24 mouse cellular contexts compared by ENCODE assay signal in the genomic region with DNA sequence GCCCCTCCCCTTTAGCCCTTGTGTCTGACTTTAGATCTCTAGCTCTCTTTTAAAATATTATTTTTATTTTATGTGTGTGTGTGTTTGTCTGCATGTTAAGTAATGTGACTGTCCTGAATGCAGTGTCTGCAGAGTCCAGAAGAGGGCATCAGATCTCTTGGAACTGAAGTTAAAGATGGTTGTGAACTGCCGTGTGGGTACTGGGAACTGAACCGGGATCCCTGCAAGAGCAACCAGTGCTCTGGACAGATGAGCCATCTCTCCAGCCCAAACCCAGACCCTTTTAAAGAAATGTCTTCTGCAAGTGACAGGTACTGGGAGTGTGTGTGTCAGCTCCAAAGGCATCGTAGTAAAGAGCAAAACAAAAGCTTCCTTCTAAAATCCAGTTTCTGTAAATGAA. TPM values are rescaled to one million over a fixed set of nuclear protein-coding genes. Genes with fewer than 3 reads are reported as not detected.
DNase-seq lines count a peak whose midpoint lies in the region; ATAC-seq and TF ChIP-seq lines count a peak whose summit lies in the region.
"Had no signal": no experiment of that assay in that cellular context is flagged by ENCODE, and none has a peak within 500 bp of the region (broad histone marks: within the 10 kb centered on the region; RNA-seq: fewer than 3 reads in every experiment).

No protein-coding gene starts in this region.

- no peak for DNase-seq in layer of hippocampus, adult 2 months (ENCODE audit: low spot score in 2 of 2)
- no peak for DNase-seq in layer of hippocampus, adult 9-11 months
- DNase-seq in ES-CJ7 (ENCODE audit: low read depth, low spot score): peak; percentile 32
- peak; percentile 50 for DNase-seq in R1 (ENCODE audit: low read depth, low spot score)
- DNase-seq in kidney, adult 18-20 months: no peak
- DNase-seq in embryo, embryonic 10.5 days (ENCODE audit: low spot score): no peak
- DNase-seq: adrenal gland, adult 8-10 months; adrenal gland, postnatal 14 days; cerebellum, adult 11 months; cerebellum, adult 18-20 months; cerebellum, adult 8-10 months; cerebellum, adult 9-11 months; cerebellum, postnatal 14 days; cerebellum, postnatal 36 days; forebrain, postnatal 0 days had no signal

- H3K4me3 ChIP-seq in layer of hippocampus, adult 2 months: no peak overlapping the region
- H3K4me3 ChIP-seq in E14TG2a.4 (replicated peaks; ENCODE audit: low read length): no peak overlapping the region
- H3K4me3 ChIP-seq: embryonic facial prominence, embryonic 10.5 days; embryonic facial prominence, embryonic 12.5 days; forebrain, embryonic 13.5 days; forebrain, embryonic 15.5 days had no signal

- H3K27me3 ChIP-seq in E14TG2a.4 (ENCODE audit: insufficient read depth, low read length): 0 out of 2 replicates have a peak, but pooled peaks cover 6% of the 10 kb centered on the region
- H3K27me3 ChIP-seq: embryonic facial prominence, embryonic 12.5 days; forebrain, embryonic 13.5 days; forebrain, embryonic 15.5 days had no signal

- H3K36me3 ChIP-seq in E14TG2a.4 (ENCODE audit: insufficient read depth, low read length): no peaks in the 10 kb centered on the region
- H3K36me3 ChIP-seq: embryonic facial prominence, embryonic 10.5 days; embryonic facial prominence, embryonic 12.5 days; forebrain, embryonic 15.5 days had no signal

- 0 out of 2 replicates have a peak, but pooled peaks have one; percentile 17 for TF ChIP-seq CTCF in layer of hippocampus, adult 2 months (conservative IDR thresholded peaks at IDR 0.05)
- TF ChIP-seq CTCF in E14TG2a.4 (conservative IDR thresholded peaks at IDR 0.05; ENCODE audit: low read length): peak; percentile 23; the same call in 1 of the 2 replicates

- peaks cover 10% of the 10 kb centered on the region for H3K4me1 ChIP-seq in E14TG2a.4 (replicated peaks; ENCODE audit: low read depth, low read length)

- no peak overlapping the region for H3K27ac ChIP-seq in layer of hippocampus, adult 2 months
- H3K27ac ChIP-seq: embryonic facial prominence, embryonic 10.5 days; embryonic facial prominence, embryonic 12.5 days; forebrain, embryonic 13.5 days; forebrain, embryonic 15.5 days had no signal

- no peaks in the 10 kb centered on the region for H3K9me3 ChIP-seq in E14TG2a.4 (ENCODE audit: low read length)
- H3K9me3 ChIP-seq: embryonic facial prominence, embryonic 10.5 days; embryonic facial prominence, embryonic 12.5 days; forebrain, embryonic 13.5 days; forebrain, embryonic 15.5 days had no signal

- ATAC-seq in inflammation-experienced regulatory T-cells, adult 6 months: no peak
- ATAC-seq: activated CD4-positive, CD25-positive, alpha-beta regulatory T cell, adult 4 months; forebrain, embryonic 13.5 days; forebrain, embryonic 15.5 days; forebrain, postnatal 0 days; Patski had no signal

RNA-seq across cellular contexts. Expression of a gene that starts 4.4 kb away (rescaled TPM):
- total RNA-seq in layer of hippocampus, adult 2 months (2021): 100 to 1,000 TPM; 106 to 111 TPM
- 10 to 100 TPM; 59.4 to 69.2 (median 67.4) TPM for polyA plus RNA-seq in inflammation-experienced regulatory T-cells, adult 6 months (2017; shearing (Covaris generic))
- total RNA-seq: common myeloid progenitor, adult 5-6 weeks had no signal

RNA-seq across cellular contexts. Expression of a gene that starts 32.6 kb away (rescaled TPM):
- 10 to 100 TPM; 44.9 to 48.0 TPM for total RNA-seq in layer of hippocampus, adult 2 months (2021)
- 1 to 10 TPM; 3.7 to 8.5 (median 5.6) TPM for polyA plus RNA-seq in inflammation-experienced regulatory T-cells, adult 6 months (2017; shearing (Covaris generic))

Comparison
In these comparisons a context has a peak if more than half of its experiments do, and no peak if none do; other contexts are left out.
1. DNase-seq: peak in ES-CJ7 (single experiment) and R1 (single experiment); none in layer of hippocampus, adult 2 months (0 of 2), layer of hippocampus, adult 9-11 months (single experiment), kidney, adult 18-20 months (single experiment) and embryo, embryonic 10.5 days (single experiment).